Mouse (Mus musculus): ENCODE measurements around the gene Gm14412.
"Not testable (repeated sequence)": the region's sequence is repeated elsewhere in the genome, so short reads cannot be mapped to it uniquely, and the experiment has no call there.

Gene Gm14412

DNA sequence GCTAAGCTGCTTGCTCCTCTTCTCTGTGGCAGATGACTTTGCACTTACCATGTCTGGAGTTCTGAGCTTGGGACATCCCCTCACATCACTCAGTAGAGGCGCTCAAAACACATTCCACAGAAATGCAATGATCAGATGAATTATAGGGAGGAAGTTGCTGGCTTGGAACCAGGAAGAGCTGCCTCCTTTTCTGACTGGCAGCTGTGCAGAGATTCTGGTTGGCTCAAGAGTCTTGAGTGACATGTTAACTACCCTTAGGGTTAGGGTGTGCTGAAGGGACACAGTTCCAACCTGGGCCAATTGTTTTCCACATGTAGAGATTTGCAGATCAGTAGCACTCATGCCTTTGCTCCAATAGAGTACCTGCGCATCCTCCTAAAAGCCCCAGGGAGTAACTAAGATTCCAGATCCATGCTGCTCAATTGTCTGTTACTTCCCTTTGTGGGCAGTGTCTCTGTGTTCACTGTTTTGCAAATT, at the start of gene Gm14412:
TSS of gene Gm14412 (minus strand) at position 51 of the 477 bp plus-strand sequence.
- not testable (repeated sequence) for DNase-seq (ENCODE audit: low spot score in 2 of 2)

DNA sequence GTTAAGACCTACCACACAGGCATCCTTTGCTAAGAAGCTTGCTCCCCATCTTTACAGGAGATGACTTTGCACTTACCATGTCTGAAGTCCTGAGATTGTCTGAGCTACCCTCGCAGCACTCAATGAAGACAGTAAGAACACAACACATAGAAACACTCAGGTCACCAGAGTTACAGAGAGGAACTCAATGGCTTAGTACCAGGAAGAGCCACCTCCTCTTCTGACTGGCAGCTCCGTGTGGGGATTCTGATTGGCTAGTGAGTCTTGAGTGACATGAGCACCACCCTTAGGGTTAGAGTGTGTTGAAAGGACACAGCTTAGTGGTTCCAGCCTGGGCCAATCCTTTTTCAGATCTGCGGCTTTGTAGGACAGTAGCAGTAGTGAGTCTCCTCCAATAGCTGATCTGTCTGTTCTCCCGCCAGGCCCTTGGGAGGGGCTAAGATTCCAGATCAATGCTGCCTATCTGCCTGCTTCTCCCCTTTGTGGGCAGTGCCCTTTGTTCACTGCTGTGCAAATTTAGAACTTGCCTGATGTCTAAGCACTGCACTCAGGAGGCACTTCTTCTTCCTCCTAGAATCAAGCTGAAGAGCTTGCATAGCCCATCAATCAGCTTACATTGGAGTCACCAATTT, 5.7 kb upstream of the Gm14412 start:
- DNase-seq (ENCODE audit: low spot score in 2 of 2), result not testable (repeated sequence)

- not testable (repeated sequence) for DNase-seq (ENCODE audit: low spot score in 2 of 2)
Measured at GRCm38 (mm10) chr2:177321361-177321760, 2.7 kb downstream of the Gm14412 start.

- DNase-seq (ENCODE audit: low spot score in 2 of 2), result not testable (repeated sequence)
Measured at GRCm38 (mm10) chr2:177320786-177321320, 3.3 kb downstream of the Gm14412 start.

- DNase-seq (ENCODE audit: low spot score in 2 of 2), result no peak
Measured at GRCm38 (mm10) chr2:177318996-177319395, 5.1 kb downstream of the Gm14412 start.

DNA sequence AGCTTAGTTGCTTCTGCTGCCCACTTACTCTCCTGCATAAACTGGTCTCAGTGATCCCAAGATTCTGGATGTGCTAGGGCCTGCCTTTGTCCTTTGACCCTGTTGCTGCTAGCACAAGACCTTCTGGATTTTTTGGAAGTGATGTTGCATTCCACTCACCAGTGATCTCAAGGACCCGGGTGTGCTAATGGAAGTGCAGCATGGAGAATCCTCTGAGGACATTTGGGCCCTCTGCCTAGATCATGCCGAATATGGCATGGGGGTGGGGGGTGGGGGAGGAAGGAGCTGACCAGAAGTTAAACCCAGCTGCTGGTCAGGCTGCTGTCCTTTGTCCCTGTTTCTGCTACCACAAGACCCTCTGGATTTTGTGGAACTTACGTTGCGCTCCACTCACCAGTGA, 14.5 kb downstream of the Gm14412 start:
- not testable (repeated sequence) for DNase-seq (ENCODE audit: low spot score in 2 of 2)

- DNase-seq (ENCODE audit: low spot score in 2 of 2), result not testable (repeated sequence)
Measured at GRCm38 (mm10) chr2:177304980-177305379, 19.1 kb downstream of the Gm14412 start.

DNA sequence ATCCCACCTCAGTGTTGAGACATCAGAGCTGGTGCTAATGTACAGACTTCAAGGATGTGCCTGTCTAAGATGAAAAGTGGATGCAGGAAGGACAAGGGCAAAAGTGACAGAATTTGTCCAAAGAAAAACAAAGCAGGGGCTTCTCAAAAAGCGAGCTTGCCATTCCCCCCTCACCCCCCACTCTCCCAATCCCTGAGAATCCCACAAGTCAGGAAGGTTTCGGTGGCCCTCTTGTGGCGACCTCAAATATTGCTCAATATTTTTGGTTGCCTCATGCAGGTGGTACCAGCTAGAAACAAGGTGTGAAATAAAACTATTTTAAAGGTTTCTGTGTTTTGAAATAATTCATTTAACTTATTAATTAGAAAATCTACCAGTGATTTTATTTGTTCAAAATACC, 40.4 kb downstream of the Gm14412 start:
- DNase-seq (ENCODE audit: low spot score in 2 of 2), result not testable (repeated sequence)

- not testable (repeated sequence) for DNase-seq (ENCODE audit: low spot score in 2 of 2)
Measured at GRCm38 (mm10) chr2:177277754-177278153, 46.4 kb downstream of the Gm14412 start.

- DNase-seq (ENCODE audit: low spot score in 2 of 2), result not testable (repeated sequence)
Measured at GRCm38 (mm10) chr2:177272237-177272636, 51.9 kb downstream of the Gm14412 start.

DNA sequence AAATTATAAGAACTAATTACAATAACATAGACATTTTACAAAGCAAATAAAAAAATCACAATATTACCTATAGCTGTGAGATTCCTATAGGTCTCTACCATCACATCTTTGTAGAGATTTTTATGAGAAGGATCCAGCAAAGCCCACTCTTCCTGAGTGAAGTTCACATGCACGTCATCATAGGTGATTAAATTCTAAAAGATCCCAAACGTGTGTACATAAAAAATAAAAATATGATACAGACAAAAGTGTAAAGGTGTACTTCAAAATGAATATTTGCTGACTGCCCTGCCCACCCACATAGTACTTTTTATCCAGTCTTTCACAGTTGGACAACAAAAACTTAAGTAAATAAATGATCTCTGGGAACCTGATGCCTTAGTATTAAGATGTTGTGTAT, 57.2 kb downstream of the Gm14412 start, which contains the start of gene Gm14409:
TSS of gene Gm14409 (minus strand) at position 101 of the 400 bp plus-strand sequence.
- not testable (repeated sequence) for DNase-seq (ENCODE audit: low spot score in 2 of 2)

Measured in urinary bladder, adult 18-20 months (tissue).